Mouse (Mus musculus): ENCODE results near the gene 1700001C19Rik.

The 1700001C19Rik gene

GRCm38 (mm10) chr17:47462209-47462608 lies 25.0 kb upstream of the 1700001C19Rik start:
- in situ Hi-C loops (cut with MboI, MseI): no loop called here

GRCm38 (mm10) chr17:47461688-47462087 lies 24.5 kb upstream of the 1700001C19Rik start:
- in situ Hi-C loops (cut with MboI, MseI): no loop called here

- in situ Hi-C loops (cut with MboI, MseI): no loop called here
These were observed 22.3 kb upstream of the 1700001C19Rik start for GRCm38 (mm10) chr17:47459341-47459919.

- in situ Hi-C loops (cut with MboI, MseI): no loop called here
These were observed 21.8 kb upstream of the 1700001C19Rik start for GRCm38 (mm10) chr17:47458936-47459335.

GRCm38 (mm10) chr17:47458310-47458709 lies 21.1 kb upstream of the 1700001C19Rik start:
- in situ Hi-C loops (cut with MboI, MseI): no loop called here

GRCm38 (mm10) chr17:47454675-47455074 lies 17.5 kb upstream of the 1700001C19Rik start:
- in situ Hi-C loops (cut with MboI, MseI): no loop called here

- in situ Hi-C loops (cut with MboI, MseI): no loop called here
These were observed 15.7 kb upstream of the 1700001C19Rik start for GRCm38 (mm10) chr17:47452886-47453285.

- in situ Hi-C loops (cut with MboI, MseI): no loop called here
These were observed 13.8 kb upstream of the 1700001C19Rik start for GRCm38 (mm10) chr17:47450880-47451565.

- in situ Hi-C loops (cut with MboI, MseI): no loop called here
These were observed 13.1 kb upstream of the 1700001C19Rik start for GRCm38 (mm10) chr17:47450239-47450638.

- in situ Hi-C loops (cut with MboI, MseI): no loop called here
These were observed 12.3 kb upstream of the 1700001C19Rik start for GRCm38 (mm10) chr17:47449432-47449831.

- in situ Hi-C loops (cut with MboI, MseI): no loop called here
These were observed 11.6 kb upstream of the 1700001C19Rik start for GRCm38 (mm10) chr17:47448523-47449372.

GRCm38 (mm10) chr17:47446561-47446960 lies 9.4 kb upstream of the 1700001C19Rik start:
- in situ Hi-C loops (cut with MboI, MseI): no loop called here

GRCm38 (mm10) chr17:47446025-47446424 lies 8.8 kb upstream of the 1700001C19Rik start:
- in situ Hi-C loops (cut with MboI, MseI): no loop called here

- in situ Hi-C loops (cut with MboI, MseI): no loop called here
These were observed 8.3 kb upstream of the 1700001C19Rik start for GRCm38 (mm10) chr17:47445518-47445917.

- in situ Hi-C loops (cut with MboI, MseI): no loop called here
These were observed 6.9 kb upstream of the 1700001C19Rik start for GRCm38 (mm10) chr17:47444113-47444512.

- in situ Hi-C loops (cut with MboI, MseI): no loop called here
These were observed 5.1 kb upstream of the 1700001C19Rik start for GRCm38 (mm10) chr17:47442271-47442670.

GRCm38 (mm10) chr17:47441296-47442051 lies 4.3 kb upstream of the 1700001C19Rik start:
- in situ Hi-C loops (cut with MboI, MseI): no loop called here

GRCm38 (mm10) chr17:47440359-47440890 lies 3.2 kb upstream of the 1700001C19Rik start:
- in situ Hi-C loops (cut with MboI, MseI): no loop called here

- in situ Hi-C loops (cut with MboI, MseI): no loop called here
These were observed 2.3 kb upstream of the 1700001C19Rik start for GRCm38 (mm10) chr17:47439396-47440028.

GRCm38 (mm10) chr17:47438611-47439010 lies 1.4 kb upstream of the 1700001C19Rik start:
- in situ Hi-C loops (cut with MboI, MseI): no loop called here
